Mouse (Mus musculus): ENCODE measurements around the gene Ttll1.

GRCm38 (mm10) chr15:83550137-83550536, 39.4 kb upstream of the Ttll1 start:
- no peak for TF ChIP-seq GATA1 (IDR thresholded peaks at IDR 0.05; ENCODE audit: borderline replicate concordance, low read length)
- TF ChIP-seq FLI1 (IDR thresholded peaks at IDR 0.05; ENCODE audit: low read length): no peak
